Mouse (Mus musculus) kidney, adult 8-10 months (tissue): Measurements from ENCODE around the gene Dusp28.

Source experiments
- DNase-seq, 2 experiments: peaks; one replicate each; pipeline ENCODE4 v3.0.0; 2022

The Dusp28 gene

GRCm38 (mm10) chr1:92908664-92909063 lies 1.9 kb downstream of the Dusp28 start:
- DNase-seq: no peak

- no peak for DNase-seq
These were observed 2.3 kb downstream of the Dusp28 start for GRCm38 (mm10) chr1:92909068-92909467.

- DNase-seq: peak; percentile 68 to 78
These were observed 3.6 kb downstream of the Dusp28 start, which contains the start of gene Rnpepl1 for GRCm38 (mm10) chr1:92910239-92910885. TSS of gene Rnpepl1 (plus strand) at chr1:92910783.

- peak in 1 of 2 experiments; percentile 40 for DNase-seq
These were observed 4.3 kb downstream of the Dusp28 start for GRCm38 (mm10) chr1:92910925-92911720.

- no peak for DNase-seq
These were observed 4.9 kb downstream of the Dusp28 start for GRCm38 (mm10) chr1:92911721-92912138.

GRCm38 (mm10) chr1:92912286-92912685 lies 5.5 kb downstream of the Dusp28 start:
- DNase-seq: no peak

- DNase-seq: no peak
These were observed 7.5 kb downstream of the Dusp28 start for GRCm38 (mm10) chr1:92914239-92914638.

GRCm38 (mm10) chr1:92914993-92915392 lies 8.2 kb downstream of the Dusp28 start:
- DNase-seq: no peak

GRCm38 (mm10) chr1:92916725-92917124 lies 9.9 kb downstream of the Dusp28 start:
- no peak for DNase-seq

GRCm38 (mm10) chr1:92919151-92919550 lies 12.4 kb downstream of the Dusp28 start:
- no peak for DNase-seq

GRCm38 (mm10) chr1:92919775-92920174 lies 13.0 kb downstream of the Dusp28 start:
- no peak for DNase-seq

- no peak for DNase-seq
These were observed 13.9 kb downstream of the Dusp28 start for GRCm38 (mm10) chr1:92920474-92921200.

- no peak for DNase-seq
These were observed 14.7 kb downstream of the Dusp28 start for GRCm38 (mm10) chr1:92921496-92921895.

- peak; percentile 81 to 87 for DNase-seq
These were observed 23.5 kb downstream of the Dusp28 start for GRCm38 (mm10) chr1:92930171-92930706.

GRCm38 (mm10) chr1:92933611-92934010 lies 26.8 kb downstream of the Dusp28 start:
- no peak for DNase-seq

- peak; percentile 96 for DNase-seq
These were observed 27.5 kb downstream of the Dusp28 start, which contains the start of gene Capn10 for GRCm38 (mm10) chr1:92934182-92934827. TSS of gene Capn10 (plus strand) at chr1:92934376.

GRCm38 (mm10) chr1:92935054-92935962 lies 28.5 kb downstream of the Dusp28 start:
- DNase-seq: peak in 1 of 2 experiments; percentile 30

GRCm38 (mm10) chr1:92935977-92936376 lies 29.2 kb downstream of the Dusp28 start:
- DNase-seq: no peak

GRCm38 (mm10) chr1:92936467-92936866 lies 29.7 kb downstream of the Dusp28 start:
- peak; percentile 33 to 58 for DNase-seq

- no peak for DNase-seq
These were observed 31.0 kb downstream of the Dusp28 start for GRCm38 (mm10) chr1:92937797-92938196.

GRCm38 (mm10) chr1:92939746-92940145 lies 33.0 kb downstream of the Dusp28 start:
- DNase-seq: no peak
